Comparison of ENCODE assay signal across 8 mouse cellular contexts in genomic region chr2:18676936-18677491, GRCm38 (mm10). TPM values are rescaled to one million over a fixed set of nuclear protein-coding genes. Genes with fewer than 3 reads are reported as not detected.
DNase-seq lines count a peak whose midpoint lies in the region; ATAC-seq and TF ChIP-seq lines count a peak whose summit lies in the region.

TSS of gene Bmi1 (plus strand) at chr2:18677018.

- no peaks in the 10 kb centered on the region for H3K9me3 ChIP-seq in forebrain, embryonic 14.5 days (replicated peaks; ENCODE audit: control insufficient read depth, low read length)
- no peaks in the 10 kb centered on the region for H3K9me3 ChIP-seq in heart, postnatal 0 days (replicated peaks; ENCODE audit: control insufficient read depth, low read length)
- H3K9me3 ChIP-seq in liver, postnatal 0 days (ENCODE audit: low read length): no peaks in the 10 kb centered on the region
- H3K9me3 ChIP-seq in neural tube, embryonic 14.5 days (ENCODE audit: control insufficient read depth, low read length): no peaks in the 10 kb centered on the region

- peak within 1 kb of the TSS; percentile 91 for H3K9ac ChIP-seq in forebrain, embryonic 14.5 days (ENCODE audit: low read length)
- H3K9ac ChIP-seq in heart, postnatal 0 days (replicated peaks; ENCODE audit: low read depth, low read length): peak within 1 kb of the TSS; percentile 98
- H3K9ac ChIP-seq in liver, postnatal 0 days (replicated peaks): peak within 1 kb of the TSS; percentile 82
- H3K9ac ChIP-seq in neural tube, embryonic 14.5 days (replicated peaks; ENCODE audit: low read depth, low read length): peak within 1 kb of the TSS; percentile 98

- WGBS in forebrain, embryonic 14.5 days: under 1% methylated on average over 38 of the region's 77 CpGs
- under 1% methylated on average over 48 of the region's 77 CpGs for WGBS in heart, postnatal 0 days
- WGBS in liver, postnatal 0 days (ENCODE audit: insufficient replicate concordance): 1% methylated on average over 27 of the region's 77 CpGs
- WGBS in neural tube, embryonic 14.5 days: under 1% methylated on average over 33 of the region's 77 CpGs

- H3K36me3 ChIP-seq in forebrain, embryonic 14.5 days (ENCODE audit: control insufficient read depth, insufficient read depth, low read length): no peaks in the 10 kb centered on the region; the same call in 1 of the 2 replicates
- 0 out of 2 replicates have a peak, but pooled peaks cover under 1% of the 10 kb centered on the region for H3K36me3 ChIP-seq in heart, postnatal 0 days (replicated peaks; ENCODE audit: control insufficient read depth, insufficient read depth, low read length)
- peaks cover 4% of the 10 kb centered on the region; the same call in 1 of the 2 replicates for H3K36me3 ChIP-seq in liver, postnatal 0 days (replicated peaks; ENCODE audit: insufficient read depth, low read length)
- no peaks in the 10 kb centered on the region for H3K36me3 ChIP-seq in neural tube, embryonic 14.5 days (ENCODE audit: control insufficient read depth, insufficient read depth, low read length)

- H3K4me3 ChIP-seq in brown adipose tissue, adult 24 weeks (ENCODE audit: insufficient read depth, low read depth, low read length): peak within 1 kb of the TSS; percentile 99
- H3K4me3 ChIP-seq in forebrain, embryonic 14.5 days (ENCODE audit: low read depth, low read length): peak within 1 kb of the TSS; percentile 84
- peak within 1 kb of the TSS; percentile 98 for H3K4me3 ChIP-seq in heart, postnatal 0 days (ENCODE audit: low read depth, low read length)
- peak within 1 kb of the TSS; percentile 80 for H3K4me3 ChIP-seq in liver, postnatal 0 days (ENCODE audit: low read depth, low read length)
- peak within 1 kb of the TSS; percentile 81 for H3K4me3 ChIP-seq in neural tube, embryonic 14.5 days (ENCODE audit: low read depth, low read length)

- ATAC-seq in forebrain, embryonic 14.5 days: peak; percentile 72
- peak; percentile 42 for ATAC-seq in heart, postnatal 0 days (ENCODE audit: insufficient read depth, low read depth)
- ATAC-seq in liver, postnatal 0 days: peak; percentile 36
- ATAC-seq in neural tube, embryonic 14.5 days (ENCODE audit: low read depth): peak; percentile 65

- no peak for TF ChIP-seq EP300 in heart, postnatal 0 days (IDR thresholded peaks at IDR 0.05; ENCODE audit: low read depth)
- TF ChIP-seq EP300 in liver, postnatal 0 days (IDR thresholded peaks at IDR 0.05; ENCODE audit: low read depth): no peak

- H3K4me1 ChIP-seq in brown adipose tissue, adult 24 weeks (ENCODE audit: control insufficient read depth, insufficient read depth, insufficient read length, low read length): peaks cover 8% of the 10 kb centered on the region
- peaks cover 12% of the 10 kb centered on the region for H3K4me1 ChIP-seq in forebrain, embryonic 14.5 days (ENCODE audit: control insufficient read depth, insufficient read depth, low read length)
- H3K4me1 ChIP-seq in heart, postnatal 0 days (ENCODE audit: control insufficient read depth, insufficient read depth): peaks cover 24% of the 10 kb centered on the region
- H3K4me1 ChIP-seq in liver, postnatal 0 days (ENCODE audit: insufficient read depth): peaks cover 15% of the 10 kb centered on the region
- H3K4me1 ChIP-seq in neural tube, embryonic 14.5 days (ENCODE audit: control insufficient read depth, insufficient read depth, low read length): peaks cover 19% of the 10 kb centered on the region

- H3K27ac ChIP-seq in brown adipose tissue, adult 24 weeks (replicated peaks; ENCODE audit: low read depth, low read length): peak within 1 kb of the TSS; percentile 93
- peak within 1 kb of the TSS; percentile 97 for H3K27ac ChIP-seq in forebrain, embryonic 14.5 days (ENCODE audit: low read depth, low read length)
- H3K27ac ChIP-seq in heart, postnatal 0 days (ENCODE audit: low read depth): peak within 1 kb of the TSS; percentile 99
- peak within 1 kb of the TSS; percentile 92 for H3K27ac ChIP-seq in liver, postnatal 0 days (ENCODE audit: low read depth)
- H3K27ac ChIP-seq in neural tube, embryonic 14.5 days (ENCODE audit: low read depth, low read length): peak within 1 kb of the TSS; percentile 98

- no peak for TF ChIP-seq CTCF in heart, postnatal 0 days (IDR thresholded peaks at IDR 0.05; ENCODE audit: low read depth)
- TF ChIP-seq CTCF in liver, postnatal 0 days (IDR thresholded peaks at IDR 0.05; ENCODE audit: low read depth): no peak

- DNase-seq in ES-CJ7 (ENCODE audit: low read depth, low spot score): peak; percentile 42
- DNase-seq in forebrain, embryonic 14.5 days (ENCODE audit: low spot score): no peak
- DNase-seq in heart, postnatal 0 days (ENCODE audit: low spot score): peak; percentile 22
- peak; percentile 84 for DNase-seq in kidney, postnatal 14 days
- DNase-seq in liver, postnatal 0 days: peak; percentile 67
- peak; percentile 46 to 53 for DNase-seq in thymus, postnatal 10 days (ENCODE audit: low spot score in 2 of 2)

- H3K27me3 ChIP-seq in forebrain, embryonic 14.5 days (replicated peaks; ENCODE audit: control insufficient read depth, insufficient read depth, low read length): peaks cover 21% of the 10 kb centered on the region
- H3K27me3 ChIP-seq in heart, postnatal 0 days (ENCODE audit: control insufficient read depth, insufficient read depth, low read length): peaks cover 12% of the 10 kb centered on the region; the same call in 1 of the 2 replicates
- H3K27me3 ChIP-seq in liver, postnatal 0 days (ENCODE audit: insufficient read depth, low read length): peaks cover 39% of the 10 kb centered on the region
- H3K27me3 ChIP-seq in neural tube, embryonic 14.5 days (ENCODE audit: control insufficient read depth, insufficient read depth, low read length): peaks cover 14% of the 10 kb centered on the region; the same call in 1 of the 2 replicates

- peak within 1 kb of the TSS; percentile 81 for H3K4me2 ChIP-seq in forebrain, embryonic 14.5 days (ENCODE audit: low read length)
- peak within 1 kb of the TSS; percentile 80 for H3K4me2 ChIP-seq in heart, postnatal 0 days (ENCODE audit: low read depth, low read length)
- peak within 1 kb of the TSS; percentile 92 for H3K4me2 ChIP-seq in liver, postnatal 0 days (ENCODE audit: low read depth, low read length)
- H3K4me2 ChIP-seq in neural tube, embryonic 14.5 days (ENCODE audit: low read depth, low read length): peak within 1 kb of the TSS; percentile 59

RNA-seq across cellular contexts. Expression of gene Bmi1, which starts in this region (rescaled TPM):
- polyA plus RNA-seq in brown adipose tissue, adult 24 weeks (2012; ENCODE audit: insufficient read depth, insufficient read length, missing spikeins): 26.7 and 42.4 TPM in 2 replicates
- 45.8 and 48.9 TPM in 2 replicates for polyA plus RNA-seq in forebrain, embryonic 14.5 days (2014; fragmentation: Nextera tagmentation; extraction: Ambion mirVana)
- total RNA-seq in heart, postnatal 0 days (2014; rRNA removed; ENCODE audit: low replicate concordance): 46.6 and 50.7 TPM in 2 replicates
- 14.7 and 15.8 TPM in 2 replicates for polyA plus RNA-seq in heart, postnatal 0 days (2015; fragmentation: Nextera tagmentation; extraction: Ambion mirVana)
- polyA plus RNA-seq in liver, postnatal 0 days (2015; fragmentation: Nextera tagmentation; extraction: Ambion mirVana): 5.1 and 5.7 TPM in 2 replicates
- polyA plus RNA-seq in neural tube, embryonic 14.5 days (2014; fragmentation: Nextera tagmentation; extraction: Ambion mirVana): 30.6 and 39.0 TPM in 2 replicates
